Mouse (Mus musculus) lung, postnatal 10 days (tissue): ENCODE measurements at regions not wholly inside any gene's neighbourhood (a gene's known extent, or its start where the extent isn't known, plus 50 kb on each side); places are given as distances from the start of the nearest gene placed in this dataset.
A peak's percentile ranks its signal among the peaks of the same experiment; 100 is the strongest.
"Not testable (repeated sequence)": the region's sequence is repeated elsewhere in the genome, so short reads cannot be mapped to it uniquely, and the experiment has no call there.

ENCODE experiments used
- DNase-seq: peaks from one replicate; pipeline ENCODE4 v3.0.0; 2021

GRCm38 (mm10) chr12:17992572-17992971, 301.9 kb downstream of the Hpcal1 start:
- peak; percentile 35 for DNase-seq

GRCm38 (mm10) chr12:17993368-17993767, 302.7 kb downstream of the Hpcal1 start:
- not testable (repeated sequence) for DNase-seq
